Mouse (Mus musculus): ENCODE data around the gene Gbe1.

Gbe1 gene

GRCm38 (mm10) chr16:70568341-70569265 is 254.9 kb downstream of the Gbe1 start:
- DNase-seq (ENCODE audit: low spot score), result no peak

- no peak for DNase-seq (ENCODE audit: low spot score)
These were observed 272.2 kb downstream of the Gbe1 start for GRCm38 (mm10) chr16:70585964-70586363.

- no peak for DNase-seq (ENCODE audit: low spot score)
These were observed 288.6 kb downstream of the Gbe1 start for GRCm38 (mm10) chr16:70602326-70602725.

- DNase-seq (ENCODE audit: low spot score), result no peak
These were observed 294.6 kb downstream of the Gbe1 start for GRCm38 (mm10) chr16:70608358-70608757.

GRCm38 (mm10) chr16:70617691-70618090 is 303.9 kb downstream of the Gbe1 start:
- DNase-seq (ENCODE audit: low spot score), result no peak

- DNase-seq (ENCODE audit: low spot score), result no peak
These were observed 304.4 kb downstream of the Gbe1 start for GRCm38 (mm10) chr16:70618168-70618567.

All from ovary, adult 18-20 months (tissue).